Mouse (Mus musculus): ENCODE data around the gene Zbtb20. TPM values are rescaled to one million over a fixed set of nuclear protein-coding genes. Genes with fewer than 3 reads are reported as not detected.

The Zbtb20 gene
- polyA plus RNA-seq, 1 experiment from 2014 or later: 24.5 TPM

GRCm38 (mm10) chr16:42876021-42877000 lies 630 bp downstream of the Zbtb20 start:
- peak; percentile 82 for DNase-seq (ENCODE audit: low spot score)
- peak overlapping the region; percentile 75 for H3K4me3 ChIP-seq
- H3K27ac ChIP-seq (replicated peaks): peak overlapping the region; percentile 98
- H3K36me3 ChIP-seq: no peaks in the 10 kb centered on the region
- H3K9me3 ChIP-seq (replicated peaks): no peaks in the 10 kb centered on the region
- no peaks in the 10 kb centered on the region for H3K27me3 ChIP-seq (ENCODE audit: low read depth, poor library complexity, severe bottlenecking)
- 3% methylated on average over 29 of the region's 62 CpGs for WGBS
- peaks cover 25% of the 10 kb centered on the region for H3K4me1 ChIP-seq

GRCm38 (mm10) chr16:42880046-42880445 lies 4.4 kb downstream of the Zbtb20 start:
- H3K27me3 ChIP-seq (ENCODE audit: low read depth, poor library complexity, severe bottlenecking): no peaks in the 10 kb centered on the region
- DNase-seq (ENCODE audit: low spot score): no peak
- no peaks in the 10 kb centered on the region for H3K9me3 ChIP-seq (replicated peaks)
- no peak overlapping the region for H3K4me3 ChIP-seq
- peaks cover 12% of the 10 kb centered on the region for H3K4me1 ChIP-seq
- no peak overlapping the region for H3K27ac ChIP-seq (replicated peaks)
- WGBS: 79% methylated on average over 3 of the region's 3 CpGs
- no peaks in the 10 kb centered on the region for H3K36me3 ChIP-seq

- Histone ChIP-seq H3K27ac (replicated peaks) (no peak overlapping the region), H3K9me3 (replicated peaks) (no peaks in the 10 kb centered on the region), H3K4me3 (no peak overlapping the region), H3K27me3 (ENCODE audit: low read depth, poor library complexity, severe bottlenecking) (no peaks in the 10 kb centered on the region), H3K36me3 (no peaks in the 10 kb centered on the region), H3K4me1 (peaks cover 8% of the 10 kb centered on the region)
- DNase-seq (ENCODE audit: low spot score): no peak
- WGBS: 66% methylated on average over 2 of the region's 2 CpGs
These were observed 9.9 kb downstream of the Zbtb20 start for GRCm38 (mm10) chr16:42885538-42885937.

- Histone ChIP-seq H3K4me1 (peaks cover 8% of the 10 kb centered on the region), H3K4me3 (no peak overlapping the region), H3K36me3 (no peaks in the 10 kb centered on the region), H3K9me3 (replicated peaks) (no peaks in the 10 kb centered on the region), H3K27me3 (ENCODE audit: low read depth, poor library complexity, severe bottlenecking) (no peaks in the 10 kb centered on the region), H3K27ac (replicated peaks) (no peak overlapping the region)
- 86% methylated on average over 7 of the region's 7 CpGs for WGBS
- DNase-seq (ENCODE audit: low spot score): no peak
These were observed 10.3 kb downstream of the Zbtb20 start for GRCm38 (mm10) chr16:42885964-42886363.

GRCm38 (mm10) chr16:42897125-42897693 lies 21.5 kb downstream of the Zbtb20 start:
- no peaks in the 10 kb centered on the region for H3K36me3 ChIP-seq
- DNase-seq (ENCODE audit: low spot score): no peak
- no peak overlapping the region for H3K27ac ChIP-seq (replicated peaks)
- H3K4me3 ChIP-seq: no peak overlapping the region
- H3K27me3 ChIP-seq (ENCODE audit: low read depth, poor library complexity, severe bottlenecking): no peaks in the 10 kb centered on the region
- no peaks in the 10 kb centered on the region for H3K4me1 ChIP-seq
- 86% methylated on average over 3 of the region's 3 CpGs for WGBS
- no peaks in the 10 kb centered on the region for H3K9me3 ChIP-seq (replicated peaks)

GRCm38 (mm10) chr16:42900328-42900727 lies 24.6 kb downstream of the Zbtb20 start:
- Histone ChIP-seq H3K27ac (replicated peaks) (no peak overlapping the region), H3K4me3 (no peak overlapping the region), H3K9me3 (replicated peaks) (no peaks in the 10 kb centered on the region), H3K27me3 (ENCODE audit: low read depth, poor library complexity, severe bottlenecking) (no peaks in the 10 kb centered on the region), H3K4me1 (no peaks in the 10 kb centered on the region), H3K36me3 (no peaks in the 10 kb centered on the region)
- no peak for DNase-seq (ENCODE audit: low spot score)
- 92% methylated on average over 1 of the region's 1 CpGs for WGBS

GRCm38 (mm10) chr16:42907283-42907701 lies 31.6 kb downstream of the Zbtb20 start:
- WGBS: 52% methylated on average over 4 of the region's 4 CpGs
- Histone ChIP-seq H3K9me3 (replicated peaks) (no peaks in the 10 kb centered on the region), H3K36me3 (no peaks in the 10 kb centered on the region), H3K4me1 (peaks cover 19% of the 10 kb centered on the region), H3K27me3 (ENCODE audit: low read depth, poor library complexity, severe bottlenecking) (no peaks in the 10 kb centered on the region), H3K27ac (replicated peaks) (peak overlapping the region; percentile 59), H3K4me3 (no peak overlapping the region)
- no peak for DNase-seq (ENCODE audit: low spot score)

GRCm38 (mm10) chr16:42908381-42908780 lies 32.7 kb downstream of the Zbtb20 start:
- Histone ChIP-seq H3K9me3 (replicated peaks) (no peaks in the 10 kb centered on the region), H3K27ac (replicated peaks) (no peak overlapping the region), H3K4me3 (no peak overlapping the region), H3K27me3 (ENCODE audit: low read depth, poor library complexity, severe bottlenecking) (no peaks in the 10 kb centered on the region), H3K36me3 (no peaks in the 10 kb centered on the region), H3K4me1 (peaks cover 23% of the 10 kb centered on the region)
- no peak for DNase-seq (ENCODE audit: low spot score)

GRCm38 (mm10) chr16:42908896-42909295 lies 33.2 kb downstream of the Zbtb20 start:
- no peaks in the 10 kb centered on the region for H3K27me3 ChIP-seq (ENCODE audit: low read depth, poor library complexity, severe bottlenecking)
- no peak for DNase-seq (ENCODE audit: low spot score)
- WGBS: 75% methylated on average over 5 of the region's 5 CpGs
- H3K36me3 ChIP-seq: no peaks in the 10 kb centered on the region
- H3K4me1 ChIP-seq: peaks cover 24% of the 10 kb centered on the region
- no peak overlapping the region for H3K4me3 ChIP-seq
- H3K9me3 ChIP-seq (replicated peaks): no peaks in the 10 kb centered on the region
- H3K27ac ChIP-seq (replicated peaks): no peak overlapping the region

- Histone ChIP-seq H3K27me3 (ENCODE audit: low read depth, poor library complexity, severe bottlenecking) (no peaks in the 10 kb centered on the region), H3K36me3 (no peaks in the 10 kb centered on the region), H3K27ac (replicated peaks) (no peak overlapping the region), H3K4me1 (peaks cover 29% of the 10 kb centered on the region), H3K4me3 (no peak overlapping the region), H3K9me3 (replicated peaks) (no peaks in the 10 kb centered on the region)
- WGBS: 67% methylated on average over 4 of the region's 4 CpGs
- no peak for DNase-seq (ENCODE audit: low spot score)
These were observed 34.3 kb downstream of the Zbtb20 start for GRCm38 (mm10) chr16:42910016-42910415.

- WGBS: 76% methylated on average over 3 of the region's 3 CpGs
- Histone ChIP-seq H3K4me1 (peaks cover 29% of the 10 kb centered on the region), H3K4me3 (no peak overlapping the region), H3K27me3 (ENCODE audit: low read depth, poor library complexity, severe bottlenecking) (no peaks in the 10 kb centered on the region), H3K27ac (replicated peaks) (no peak overlapping the region), H3K36me3 (no peaks in the 10 kb centered on the region), H3K9me3 (replicated peaks) (no peaks in the 10 kb centered on the region)
- DNase-seq (ENCODE audit: low spot score): no peak
These were observed 35.0 kb downstream of the Zbtb20 start for GRCm38 (mm10) chr16:42910716-42911115.

- no peaks in the 10 kb centered on the region for H3K36me3 ChIP-seq
- H3K27ac ChIP-seq (replicated peaks): no peak overlapping the region
- H3K4me1 ChIP-seq: peaks cover 29% of the 10 kb centered on the region
- no peaks in the 10 kb centered on the region for H3K9me3 ChIP-seq (replicated peaks)
- no peak overlapping the region for H3K4me3 ChIP-seq
- no peak for DNase-seq (ENCODE audit: low spot score)
- no peaks in the 10 kb centered on the region for H3K27me3 ChIP-seq (ENCODE audit: low read depth, poor library complexity, severe bottlenecking)
- 84% methylated on average over 4 of the region's 4 CpGs for WGBS
These were observed 35.6 kb downstream of the Zbtb20 start for GRCm38 (mm10) chr16:42911326-42911725.

GRCm38 (mm10) chr16:42911815-42912214 lies 36.1 kb downstream of the Zbtb20 start:
- H3K36me3 ChIP-seq: no peaks in the 10 kb centered on the region
- WGBS: 82% methylated on average over 5 of the region's 5 CpGs
- no peaks in the 10 kb centered on the region for H3K27me3 ChIP-seq (ENCODE audit: low read depth, poor library complexity, severe bottlenecking)
- no peaks in the 10 kb centered on the region for H3K9me3 ChIP-seq (replicated peaks)
- H3K27ac ChIP-seq (replicated peaks): no peak overlapping the region
- peaks cover 29% of the 10 kb centered on the region for H3K4me1 ChIP-seq
- no peak for DNase-seq (ENCODE audit: low spot score)
- no peak overlapping the region for H3K4me3 ChIP-seq
